Mouse (Mus musculus): Measurements from ENCODE around the gene Ndufb4. TPM values are rescaled to one million over a fixed set of nuclear protein-coding genes. Genes with fewer than 3 reads are reported as not detected.

The Ndufb4 gene
- polyA plus RNA-seq, 1 experiment from 2014 or later: 68.6 TPM

GRCm38 (mm10) chr16:37616104-37616503, 38.1 kb downstream of the Ndufb4 start:
- H3K4me2 ChIP-seq (ENCODE audit: low read length): no peak overlapping the region
- DNase-seq (no peak), ATAC-seq (ENCODE audit: low FRiP score, low TSS enrichment) (no peak)
- H3K27ac ChIP-seq (replicated peaks; ENCODE audit: low read depth, low read length): no peak overlapping the region
- no peak overlapping the region for H3K9ac ChIP-seq (replicated peaks; ENCODE audit: low read length)
- no peaks in the 10 kb centered on the region for H3K9me3 ChIP-seq (ENCODE audit: control insufficient read depth, low read length)
- 75% methylated on average over 8 of the region's 8 CpGs for WGBS
- H3K4me1 ChIP-seq (ENCODE audit: control insufficient read depth, insufficient read depth, low read length): peaks cover 6% of the 10 kb centered on the region; the same call in 1 of the 2 replicates
- no peaks in the 10 kb centered on the region for H3K36me3 ChIP-seq (ENCODE audit: control insufficient read depth, insufficient read depth, low read length)
- no peak overlapping the region for H3K4me3 ChIP-seq (replicated peaks; ENCODE audit: low read depth, low read length)
- H3K27me3 ChIP-seq (ENCODE audit: control insufficient read depth, insufficient read depth, low read length): no peaks in the 10 kb centered on the region

GRCm38 (mm10) chr16:37615429-37615828, 38.8 kb downstream of the Ndufb4 start:
- no peaks in the 10 kb centered on the region for H3K9me3 ChIP-seq (ENCODE audit: control insufficient read depth, low read length)
- H3K9ac ChIP-seq (replicated peaks; ENCODE audit: low read length): no peak overlapping the region
- DNase-seq: no peak
- no peak overlapping the region for H3K27ac ChIP-seq (replicated peaks; ENCODE audit: low read depth, low read length)
- H3K4me3 ChIP-seq (replicated peaks; ENCODE audit: low read depth, low read length): no peak overlapping the region
- no peak overlapping the region for H3K4me2 ChIP-seq (ENCODE audit: low read length)
- no peaks in the 10 kb centered on the region for H3K27me3 ChIP-seq (ENCODE audit: control insufficient read depth, insufficient read depth, low read length)
- no peak for ATAC-seq (ENCODE audit: low FRiP score, low TSS enrichment)
- 83% methylated on average over 8 of the region's 8 CpGs for WGBS
- H3K36me3 ChIP-seq (ENCODE audit: control insufficient read depth, insufficient read depth, low read length): no peaks in the 10 kb centered on the region
- H3K4me1 ChIP-seq (ENCODE audit: control insufficient read depth, insufficient read depth, low read length): peaks cover 6% of the 10 kb centered on the region; the same call in 1 of the 2 replicates

GRCm38 (mm10) chr16:37614540-37614939, 39.7 kb downstream of the Ndufb4 start:
- Histone ChIP-seq H3K27ac (replicated peaks; ENCODE audit: low read depth, low read length) (no peak overlapping the region), H3K9ac (replicated peaks; ENCODE audit: low read length) (no peak overlapping the region), H3K36me3 (ENCODE audit: control insufficient read depth, insufficient read depth, low read length) (no peaks in the 10 kb centered on the region), H3K27me3 (ENCODE audit: control insufficient read depth, insufficient read depth, low read length) (no peaks in the 10 kb centered on the region), H3K4me1 (ENCODE audit: control insufficient read depth, insufficient read depth, low read length) (peaks cover 11% of the 10 kb centered on the region; the same call in 1 of the 2 replicates), H3K9me3 (ENCODE audit: control insufficient read depth, low read length) (no peaks in the 10 kb centered on the region), H3K4me3 (replicated peaks; ENCODE audit: low read depth, low read length) (no peak overlapping the region), H3K4me2 (ENCODE audit: low read length) (no peak overlapping the region)
- DNase-seq (no peak), ATAC-seq (ENCODE audit: low FRiP score, low TSS enrichment) (no peak)
- WGBS: 90% methylated on average over 9 of the region's 9 CpGs

- DNase-seq (no peak), ATAC-seq (ENCODE audit: low FRiP score, low TSS enrichment) (no peak)
- H3K27ac ChIP-seq (replicated peaks; ENCODE audit: low read depth, low read length): no peak overlapping the region
- peaks cover 12% of the 10 kb centered on the region; the same call in 1 of the 2 replicates for H3K4me1 ChIP-seq (ENCODE audit: control insufficient read depth, insufficient read depth, low read length)
- no peaks in the 10 kb centered on the region for H3K27me3 ChIP-seq (ENCODE audit: control insufficient read depth, insufficient read depth, low read length)
- H3K4me3 ChIP-seq (replicated peaks; ENCODE audit: low read depth, low read length): no peak overlapping the region
- H3K36me3 ChIP-seq (ENCODE audit: control insufficient read depth, insufficient read depth, low read length): no peaks in the 10 kb centered on the region
- no peak overlapping the region for H3K9ac ChIP-seq (replicated peaks; ENCODE audit: low read length)
- H3K4me2 ChIP-seq (ENCODE audit: low read length): no peak overlapping the region
- WGBS: 93% methylated on average over 5 of the region's 5 CpGs
- H3K9me3 ChIP-seq (ENCODE audit: control insufficient read depth, low read length): no peaks in the 10 kb centered on the region
Observed at GRCm38 (mm10) chr16:37612013-37612412, 42.2 kb downstream of the Ndufb4 start.

- no peaks in the 10 kb centered on the region for H3K9me3 ChIP-seq (ENCODE audit: control insufficient read depth, low read length)
- H3K4me3 ChIP-seq (replicated peaks; ENCODE audit: low read depth, low read length): no peak overlapping the region
- H3K4me2 ChIP-seq (ENCODE audit: low read length): no peak overlapping the region
- no peaks in the 10 kb centered on the region for H3K36me3 ChIP-seq (ENCODE audit: control insufficient read depth, insufficient read depth, low read length)
- ATAC-seq (ENCODE audit: low FRiP score, low TSS enrichment): no peak
- H3K27ac ChIP-seq (replicated peaks; ENCODE audit: low read depth, low read length): no peak overlapping the region
- H3K4me1 ChIP-seq (ENCODE audit: control insufficient read depth, insufficient read depth, low read length): peaks cover 12% of the 10 kb centered on the region; the same call in 1 of the 2 replicates
- no peak overlapping the region for H3K9ac ChIP-seq (replicated peaks; ENCODE audit: low read length)
- DNase-seq: no peak
- 83% methylated on average over 7 of the region's 7 CpGs for WGBS
- no peaks in the 10 kb centered on the region for H3K27me3 ChIP-seq (ENCODE audit: control insufficient read depth, insufficient read depth, low read length)
Observed at GRCm38 (mm10) chr16:37611072-37611471, 43.2 kb downstream of the Ndufb4 start.

GRCm38 (mm10) chr16:37610333-37610732, 43.9 kb downstream of the Ndufb4 start:
- Histone ChIP-seq H3K36me3 (ENCODE audit: control insufficient read depth, insufficient read depth, low read length) (no peaks in the 10 kb centered on the region), H3K27ac (replicated peaks; ENCODE audit: low read depth, low read length) (0 out of 2 replicates have a peak overlapping the region, but pooled peaks have one; percentile 10), H3K4me3 (replicated peaks; ENCODE audit: low read depth, low read length) (no peak overlapping the region), H3K9ac (replicated peaks; ENCODE audit: low read length) (no peak overlapping the region), H3K27me3 (ENCODE audit: control insufficient read depth, insufficient read depth, low read length) (no peaks in the 10 kb centered on the region), H3K4me2 (ENCODE audit: low read length) (no peak overlapping the region), H3K9me3 (ENCODE audit: control insufficient read depth, low read length) (no peaks in the 10 kb centered on the region), H3K4me1 (ENCODE audit: control insufficient read depth, insufficient read depth, low read length) (peaks cover 12% of the 10 kb centered on the region; the same call in 1 of the 2 replicates)
- no peak for ATAC-seq (ENCODE audit: low FRiP score, low TSS enrichment)
- WGBS: 72% methylated on average over 8 of the region's 8 CpGs
- no peak for DNase-seq

GRCm38 (mm10) chr16:37604243-37604642, 50.0 kb downstream of the Ndufb4 start:
- WGBS: 85% methylated on average over 6 of the region's 6 CpGs
- Histone ChIP-seq H3K9ac (replicated peaks; ENCODE audit: low read length) (no peak overlapping the region), H3K36me3 (ENCODE audit: control insufficient read depth, insufficient read depth, low read length) (no peaks in the 10 kb centered on the region), H3K4me1 (ENCODE audit: control insufficient read depth, insufficient read depth, low read length) (peaks cover 5% of the 10 kb centered on the region; the same call in 1 of the 2 replicates), H3K27me3 (ENCODE audit: control insufficient read depth, insufficient read depth, low read length) (no peaks in the 10 kb centered on the region), H3K4me2 (ENCODE audit: low read length) (no peak overlapping the region), H3K4me3 (replicated peaks; ENCODE audit: low read depth, low read length) (no peak overlapping the region), H3K27ac (replicated peaks; ENCODE audit: low read depth, low read length) (no peak overlapping the region), H3K9me3 (ENCODE audit: control insufficient read depth, low read length) (no peaks in the 10 kb centered on the region)
- DNase-seq (no peak), ATAC-seq (ENCODE audit: low FRiP score, low TSS enrichment) (no peak)

- ATAC-seq (ENCODE audit: low FRiP score, low TSS enrichment): no peak
- Histone ChIP-seq H3K4me1 (ENCODE audit: control insufficient read depth, insufficient read depth, low read length) (no peaks in the 10 kb centered on the region), H3K27ac (replicated peaks; ENCODE audit: low read depth, low read length) (no peak overlapping the region), H3K4me3 (replicated peaks; ENCODE audit: low read depth, low read length) (no peak overlapping the region), H3K9ac (replicated peaks; ENCODE audit: low read length) (no peak overlapping the region), H3K4me2 (ENCODE audit: low read length) (no peak overlapping the region), H3K36me3 (ENCODE audit: control insufficient read depth, insufficient read depth, low read length) (no peaks in the 10 kb centered on the region), H3K9me3 (ENCODE audit: control insufficient read depth, low read length) (no peaks in the 10 kb centered on the region), H3K27me3 (ENCODE audit: control insufficient read depth, insufficient read depth, low read length) (no peaks in the 10 kb centered on the region)
- DNase-seq: no peak
- WGBS: 98% methylated on average over 1 of the region's 1 CpGs
Observed at GRCm38 (mm10) chr16:37603431-37603830, 50.8 kb downstream of the Ndufb4 start.

GRCm38 (mm10) chr16:37599326-37599725, 54.9 kb downstream of the Ndufb4 start:
- 87% methylated on average over 3 of the region's 3 CpGs for WGBS
- H3K9me3 ChIP-seq (ENCODE audit: control insufficient read depth, low read length): no peaks in the 10 kb centered on the region
- no peaks in the 10 kb centered on the region for H3K36me3 ChIP-seq (ENCODE audit: control insufficient read depth, insufficient read depth, low read length)
- H3K4me3 ChIP-seq (replicated peaks; ENCODE audit: low read depth, low read length): no peak overlapping the region
- H3K27ac ChIP-seq (replicated peaks; ENCODE audit: low read depth, low read length): no peak overlapping the region
- no peaks in the 10 kb centered on the region for H3K4me1 ChIP-seq (ENCODE audit: control insufficient read depth, insufficient read depth, low read length)
- DNase-seq: no peak
- no peak for ATAC-seq (ENCODE audit: low FRiP score, low TSS enrichment)
- H3K9ac ChIP-seq (replicated peaks; ENCODE audit: low read length): no peak overlapping the region
- H3K4me2 ChIP-seq (ENCODE audit: low read length): no peak overlapping the region
- H3K27me3 ChIP-seq (ENCODE audit: control insufficient read depth, insufficient read depth, low read length): no peaks in the 10 kb centered on the region

Measured in midbrain, embryonic 14.5 days (tissue).